Mouse (Mus musculus): Measurements from ENCODE around the gene Fam173b. TPM values are rescaled to one million over a fixed set of nuclear protein-coding genes. Genes with fewer than 3 reads are reported as not detected.
A peak's percentile ranks its signal among the peaks of the same experiment; 100 is the strongest.

The Fam173b gene
- total and polyA plus RNA-seq, 3 experiments: 24.5 to 33.8 (median 32.1) TPM

GRCm38 (mm10) chr15:31627277-31628154 lies 25.9 kb downstream of the Fam173b start:
- dilution Hi-C loops (cut with MboI; ENCODE audit: extremely low pct_ligation_motif_present, extremely low pct_unique_long_range_greater_than_20kb, low sequenced_read_pairs) (no loop called here), in situ Hi-C loops (cut with MboI; ENCODE audit: low pct_ligation_motif_present, low pct_unique_long_range_greater_than_20kb, low sequenced_read_pairs) (no loop called here)
- peak; percentile 30; the same call in 1 of the 2 replicates for TF ChIP-seq MAFK (IDR thresholded peaks at IDR 0.05; ENCODE audit: insufficient replicate concordance, low read length)
- TF ChIP-seq ZMIZ1 (IDR thresholded peaks at IDR 0.05; ENCODE audit: low read depth, low read length): no peak
- no peak for TF ChIP-seq MEF2A (IDR thresholded peaks at IDR 0.05; ENCODE audit: borderline replicate concordance, low read depth, low read length)
- TF ChIP-seq ZNF384 (IDR thresholded peaks at IDR 0.05; ENCODE audit: low read depth, low read length): peak; percentile 49; the same call in 1 of the 2 replicates
- no peak for TF ChIP-seq BHLHE40 (IDR thresholded peaks at IDR 0.05; ENCODE audit: low read depth, low read length)
- TF ChIP-seq JUND (conservative IDR thresholded peaks at IDR 0.05; ENCODE audit: low read depth, low read length): no peak
- peaks cover 3 to 4% of the 10 kb centered on the region in 2 experiments; a peak in 2 of 4 replicates for H3K4me1 ChIP-seq (ENCODE audit: control insufficient read depth in 1 of 2, insufficient read depth in 2 of 2)
- no peak overlapping the region for H3K4me2 ChIP-seq (ENCODE audit: insufficient read depth, low read depth, poor library complexity, severe bottlenecking)
- H3K27me3 ChIP-seq (replicated peaks): no peaks in the 10 kb centered on the region
- no peak overlapping the region for H3K9ac ChIP-seq (ENCODE audit: insufficient read depth, low read depth)
- no peak for DNase-seq (ENCODE audit: extremely low read depth)
- H3K9me3 ChIP-seq (replicated peaks; ENCODE audit: low read length): no peaks in the 10 kb centered on the region
- no peak overlapping the region for H3K4me3 ChIP-seq (replicated peaks in 1 of 3; ENCODE audit: low read depth in 2 of 3, low read length in 2 of 3, poor library complexity in 1 of 3)
- H3K36me3 ChIP-seq (replicated peaks in 1 of 2; ENCODE audit: control insufficient read depth in 1 of 2, insufficient read depth in 1 of 2, low read length in 1 of 2): peaks cover 0 to 17% of the 10 kb centered on the region in 2 experiments
- no peaks in the 10 kb centered on the region for H3K79me2 ChIP-seq (replicated peaks; ENCODE audit: control insufficient read depth, extremely low read depth, insufficient read depth, poor library complexity, severe bottlenecking)
- no peak overlapping the region for H3K27ac ChIP-seq (ENCODE audit: insufficient read depth, low read depth)

- Histone ChIP-seq H3K9me3 (replicated peaks; ENCODE audit: low read length) (no peaks in the 10 kb centered on the region), H3K4me1 (ENCODE audit: control insufficient read depth in 1 of 2, insufficient read depth in 2 of 2) (peaks cover 3 to 4% of the 10 kb centered on the region in 2 experiments; a peak in 2 of 4 replicates), H3K9ac (ENCODE audit: insufficient read depth, low read depth) (no peak overlapping the region), H3K4me2 (ENCODE audit: insufficient read depth, low read depth, poor library complexity, severe bottlenecking) (no peak overlapping the region), H3K36me3 (replicated peaks in 1 of 2; ENCODE audit: control insufficient read depth in 1 of 2, insufficient read depth in 1 of 2, low read length in 1 of 2) (peaks cover 0 to 11% of the 10 kb centered on the region in 2 experiments), H3K4me3 (replicated peaks in 1 of 3; ENCODE audit: low read depth in 2 of 3, low read length in 2 of 3, poor library complexity in 1 of 3) (no peak overlapping the region), H3K27me3 (replicated peaks) (no peaks in the 10 kb centered on the region), H3K79me2 (replicated peaks; ENCODE audit: control insufficient read depth, extremely low read depth, insufficient read depth, poor library complexity, severe bottlenecking) (no peaks in the 10 kb centered on the region), H3K27ac (ENCODE audit: insufficient read depth, low read depth) (no peak overlapping the region)
- DNase-seq (ENCODE audit: extremely low read depth): no peak
- TF ChIP-seq MAX (IDR thresholded peaks at IDR 0.05; ENCODE audit: low read length) (no peak), ZC3H11A (IDR thresholded peaks at IDR 0.05; ENCODE audit: low read depth, low read length) (no peak), ZKSCAN1 (IDR thresholded peaks at IDR 0.05; ENCODE audit: borderline replicate concordance, low read depth, low read length) (no peak), JUN (IDR thresholded peaks at IDR 0.05; ENCODE audit: insufficient read depth, low read depth, low read length) (no peak), USF1 (IDR thresholded peaks at IDR 0.05; ENCODE audit: low read depth, low read length) (no peak), RCOR1 (conservative IDR thresholded peaks at IDR 0.05; ENCODE audit: low read depth, low read length) (no peak)
- dilution Hi-C loops (cut with MboI; ENCODE audit: extremely low pct_ligation_motif_present, extremely low pct_unique_long_range_greater_than_20kb, low sequenced_read_pairs): no loop called here
- in situ Hi-C loops (cut with MboI; ENCODE audit: low pct_ligation_motif_present, low pct_unique_long_range_greater_than_20kb, low sequenced_read_pairs): no loop called here
Observed at GRCm38 (mm10) chr15:31628180-31628579, 26.5 kb downstream of the Fam173b start.

All from CH12.LX (cell line).